Mouse (Mus musculus): ENCODE results near the gene Paqr4.
A peak's percentile ranks its signal among the peaks of the same experiment; 100 is the strongest.
"Not testable (repeated sequence)": the region's sequence is repeated elsewhere in the genome, so short reads cannot be mapped to it uniquely, and the experiment has no call there.

Gene Paqr4

DNA sequence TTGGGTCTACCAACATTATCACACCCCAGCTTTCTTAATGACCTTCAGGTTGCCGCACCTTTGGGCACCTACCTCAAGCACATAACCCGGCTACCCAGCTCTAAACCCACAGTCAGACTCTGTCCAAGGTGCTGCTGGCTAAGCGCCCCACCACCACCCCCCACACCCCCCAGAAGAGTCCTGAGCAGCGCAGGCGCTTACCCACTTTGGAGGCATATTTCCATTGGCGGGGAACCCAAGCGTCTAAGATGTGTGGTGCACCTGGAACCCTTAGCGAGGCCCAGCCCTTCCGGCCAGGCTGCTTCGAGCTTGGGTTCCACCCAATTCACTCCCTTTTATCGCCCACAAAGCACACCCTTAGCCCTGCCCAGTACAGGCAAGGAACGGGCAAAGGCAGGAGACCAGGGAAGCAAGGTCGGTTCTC lies at the start of gene Paqr4:
Gene Paqr4 (minus strand): TSS at position 270 of the 424 bp plus-strand sequence.
- DNase-seq (ENCODE audit: low spot score) = no peak

DNA sequence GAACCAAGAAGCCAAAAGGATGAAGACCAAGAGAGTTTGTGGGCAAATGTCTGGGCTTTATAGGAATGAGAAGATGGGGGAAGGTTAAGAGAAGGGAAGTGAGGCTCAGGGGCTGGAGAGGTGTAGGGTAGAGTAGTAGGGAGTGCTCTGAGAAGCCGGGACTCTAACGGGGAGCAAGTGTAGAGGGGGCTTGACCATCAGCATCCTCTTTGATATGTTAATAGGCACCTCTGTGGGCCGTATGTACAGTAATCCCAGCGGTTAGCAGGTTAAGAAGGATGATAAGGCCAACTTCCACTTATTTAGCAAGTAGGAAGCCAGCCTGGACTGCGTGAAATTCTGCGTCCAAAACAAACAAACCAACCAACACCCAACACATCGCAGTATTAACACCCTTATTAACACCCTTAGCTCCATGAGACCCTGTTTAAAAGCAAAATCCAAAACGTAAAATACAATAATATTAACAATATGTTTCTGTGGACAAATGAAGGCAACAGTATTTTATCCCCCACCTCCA lies 49.1 kb upstream of the Paqr4 start:
- no peak for DNase-seq (ENCODE audit: low spot score)

DNA sequence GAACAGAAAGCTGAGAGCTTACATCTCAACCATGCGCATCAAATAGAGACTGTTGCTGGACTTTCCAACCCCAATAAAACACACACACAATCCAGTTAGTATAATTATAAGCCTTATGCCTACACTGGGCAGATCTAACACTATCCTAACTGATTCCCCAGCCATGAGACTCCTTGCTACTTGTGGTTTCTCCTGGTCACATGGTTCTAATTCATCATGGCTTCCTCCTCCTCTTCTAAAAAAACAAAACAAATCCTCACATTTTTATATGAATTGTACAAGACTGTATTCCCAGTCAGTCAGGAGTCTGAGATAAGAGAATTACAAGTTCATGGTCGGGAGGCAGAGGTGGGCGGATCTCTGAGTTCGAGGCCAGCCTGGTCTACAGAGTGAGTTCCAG lies 48.3 kb upstream of the Paqr4 start:
- no peak for DNase-seq (ENCODE audit: low spot score)

DNA sequence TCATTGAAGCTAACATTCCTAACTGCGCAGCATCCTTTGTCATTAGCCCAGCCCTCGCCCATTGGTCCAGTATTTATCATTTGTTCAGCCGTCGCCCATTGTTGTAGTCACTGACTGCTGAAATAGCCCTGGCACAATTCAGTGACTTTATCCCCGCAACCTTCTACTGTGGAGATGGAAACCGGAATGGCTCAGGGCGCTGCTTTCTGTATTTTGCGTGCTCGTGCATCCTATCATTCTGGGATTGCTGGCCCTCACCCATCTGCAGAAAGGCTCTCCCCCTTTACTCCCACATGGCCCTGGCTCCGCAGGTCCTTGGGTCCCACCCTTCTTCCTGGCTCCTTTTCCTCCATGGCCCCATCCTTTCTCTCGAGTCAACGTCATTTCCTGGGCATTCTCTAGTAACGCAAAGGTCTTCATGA lies 45.9 kb upstream of the Paqr4 start:
- no peak for DNase-seq (ENCODE audit: low spot score)

DNA sequence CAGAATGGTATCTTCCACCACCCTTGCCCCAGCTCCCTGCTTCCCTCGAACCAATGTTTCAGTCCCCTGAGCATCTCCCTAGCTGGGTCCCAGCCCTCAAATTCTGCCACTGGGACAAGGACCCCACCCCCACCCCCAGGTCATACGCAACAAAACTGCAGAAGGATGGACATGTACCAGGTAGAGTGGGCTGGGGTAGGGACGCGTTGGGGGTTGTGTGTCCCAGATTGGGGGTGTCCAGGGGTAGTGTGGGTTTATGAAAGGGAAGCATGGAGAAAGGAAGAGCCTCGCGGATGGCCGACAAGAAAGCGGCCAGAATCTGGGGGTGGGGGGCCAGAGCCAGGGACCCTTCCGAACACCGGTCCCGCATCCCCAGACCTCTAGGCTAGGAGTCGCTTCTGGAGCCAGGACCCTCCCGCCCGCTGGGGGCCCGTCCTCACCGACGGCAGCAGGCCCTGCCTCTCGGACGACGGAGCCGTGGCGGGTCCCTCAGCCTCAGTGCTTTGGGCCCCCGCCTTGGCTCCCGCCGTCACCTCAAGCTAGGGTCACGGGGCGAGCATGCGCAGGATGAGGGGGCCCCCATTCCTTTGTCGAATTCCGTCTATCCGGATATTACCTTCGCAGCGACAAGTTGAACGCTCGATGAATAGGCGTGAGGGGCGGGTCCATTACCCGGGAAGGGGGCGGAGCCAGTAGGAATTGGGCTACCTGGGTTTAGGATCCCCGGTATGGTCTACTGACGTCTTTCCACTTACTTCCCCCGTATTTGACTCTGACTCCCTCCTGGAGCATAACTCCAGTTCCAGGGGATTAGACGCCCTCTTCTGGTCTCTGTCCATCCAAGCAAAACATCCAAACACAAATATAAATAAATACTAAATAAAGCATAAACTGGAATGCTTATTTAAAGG lies 45.1 kb upstream of the Paqr4 start, which contains the start of gene Flywch2:
Gene Flywch2 (minus strand): TSS at position 521 of the 911 bp plus-strand sequence.
- peak; percentile 81 for DNase-seq (ENCODE audit: low spot score)

DNA sequence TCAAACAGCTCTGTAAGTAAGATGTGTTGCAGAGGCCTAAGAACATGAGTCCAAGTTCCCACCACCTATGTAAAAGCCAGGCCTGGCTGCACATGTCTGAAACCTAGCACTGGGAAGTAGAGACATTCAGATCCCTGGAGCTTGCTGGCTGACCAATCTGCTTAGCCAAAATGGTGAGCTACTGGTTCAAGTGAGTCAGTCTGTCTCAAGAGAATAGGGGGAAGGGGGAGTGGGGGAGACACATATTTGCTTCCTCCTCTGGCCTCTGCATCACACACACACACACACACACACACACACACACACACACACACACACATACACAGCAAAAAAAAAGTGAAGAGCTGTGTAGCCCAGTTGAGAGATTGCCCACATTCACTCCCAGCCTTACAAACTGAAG lies 42.7 kb upstream of the Paqr4 start:
- DNase-seq (ENCODE audit: low spot score) = no peak

DNA sequence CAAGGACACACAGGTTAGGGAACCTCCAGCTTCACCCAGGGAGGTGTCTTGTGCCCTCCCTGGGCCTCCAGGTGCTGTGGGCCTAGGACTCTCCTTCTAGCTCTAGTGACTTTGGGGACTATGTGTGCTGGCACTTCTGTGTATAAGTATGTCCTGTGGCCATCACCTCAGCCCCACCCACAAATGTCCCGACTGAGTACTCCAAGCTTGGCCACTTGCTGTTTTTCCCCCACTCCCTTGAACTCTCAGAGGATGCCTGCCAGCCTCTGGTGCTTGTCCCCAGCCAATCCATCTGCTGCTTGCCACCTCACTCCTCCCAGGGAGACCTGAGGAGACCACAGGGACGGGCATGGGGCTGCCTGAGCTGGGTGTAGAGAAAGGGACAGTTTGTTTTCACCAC lies 37.8 kb upstream of the Paqr4 start:
- DNase-seq (ENCODE audit: low spot score) = no peak

DNA sequence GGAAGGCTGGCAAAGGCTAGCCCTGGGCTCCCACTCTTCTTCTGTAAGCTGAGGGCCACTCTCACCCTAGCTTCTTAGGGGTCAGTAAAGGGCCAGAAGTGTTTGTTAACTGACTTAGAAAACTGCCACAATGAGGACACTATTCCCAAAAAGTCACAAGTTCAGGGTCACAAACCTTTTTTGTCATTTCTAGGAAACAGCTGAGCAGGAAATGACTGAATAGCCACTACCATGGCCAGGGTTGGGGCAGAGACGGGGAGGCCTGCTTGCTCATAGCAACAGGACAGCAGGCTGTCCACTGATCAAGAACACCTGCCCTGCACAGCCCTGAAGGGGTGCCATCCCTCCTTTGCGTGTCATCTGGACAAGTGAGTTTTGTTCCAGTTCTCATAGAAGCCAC lies 36.5 kb upstream of the Paqr4 start:
- DNase-seq (ENCODE audit: low spot score) = no peak

DNA sequence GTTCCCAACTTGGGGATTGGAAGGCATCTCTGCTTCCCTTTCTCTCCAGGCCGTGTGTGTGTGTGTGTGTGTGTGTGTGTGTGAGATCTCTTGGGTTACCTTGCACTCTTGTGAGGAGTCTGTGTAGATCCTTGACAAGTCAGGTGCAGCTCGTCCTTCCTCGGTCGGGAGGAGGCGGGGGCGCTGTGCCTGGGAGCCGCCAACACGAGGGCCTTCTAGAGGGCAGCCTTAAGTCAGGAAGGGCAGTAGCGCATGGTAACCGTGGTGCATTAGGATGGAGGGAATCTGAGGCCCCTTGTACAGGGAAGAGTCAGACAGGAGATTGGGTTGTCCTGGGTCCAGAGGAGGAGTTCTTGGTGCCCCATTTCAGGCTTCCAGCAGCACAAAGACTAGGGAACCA lies 35.5 kb upstream of the Paqr4 start:
- DNase-seq (ENCODE audit: low spot score) = no peak

DNA sequence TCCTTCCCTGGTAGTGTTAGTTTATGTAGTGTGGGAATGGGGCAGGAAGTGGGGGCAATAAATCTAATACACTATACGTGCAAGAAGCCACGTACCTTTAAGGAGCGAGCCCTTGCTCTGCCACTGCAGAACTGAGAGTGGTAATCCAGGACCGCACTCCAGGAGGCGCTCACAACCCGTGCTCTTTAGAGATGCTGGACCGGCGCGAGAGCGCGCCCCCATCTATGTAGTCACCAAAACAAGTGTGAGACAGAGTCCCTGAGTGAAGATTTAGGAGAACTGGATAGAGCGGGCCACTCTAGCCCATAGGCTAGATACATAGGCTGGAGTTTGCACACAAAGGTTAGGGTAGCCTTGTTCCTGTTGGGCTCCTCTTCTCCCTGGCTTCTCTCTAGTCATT lies 33.4 kb upstream of the Paqr4 start:
- DNase-seq (ENCODE audit: low spot score) = peak; percentile 60

DNA sequence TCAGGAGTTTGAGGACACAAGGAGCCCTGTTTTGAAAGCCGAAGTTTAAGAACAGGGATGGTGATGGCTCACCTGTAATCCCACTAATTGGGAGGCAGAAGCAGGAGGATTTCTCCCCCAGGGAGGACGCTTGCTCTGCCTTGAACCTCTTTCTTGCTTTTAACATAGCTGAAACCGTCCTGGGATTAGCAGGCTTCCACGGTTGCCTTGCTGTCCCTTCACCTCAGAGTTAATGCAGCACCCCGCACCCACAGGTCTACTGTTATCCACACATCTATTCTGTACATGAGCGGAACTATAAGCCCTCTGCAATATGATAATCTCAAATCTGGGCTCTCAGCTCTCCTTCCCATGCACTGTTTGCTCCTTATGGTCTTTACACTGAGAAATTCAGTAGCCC lies 33.0 kb upstream of the Paqr4 start:
- no peak for DNase-seq (ENCODE audit: low spot score)

DNA sequence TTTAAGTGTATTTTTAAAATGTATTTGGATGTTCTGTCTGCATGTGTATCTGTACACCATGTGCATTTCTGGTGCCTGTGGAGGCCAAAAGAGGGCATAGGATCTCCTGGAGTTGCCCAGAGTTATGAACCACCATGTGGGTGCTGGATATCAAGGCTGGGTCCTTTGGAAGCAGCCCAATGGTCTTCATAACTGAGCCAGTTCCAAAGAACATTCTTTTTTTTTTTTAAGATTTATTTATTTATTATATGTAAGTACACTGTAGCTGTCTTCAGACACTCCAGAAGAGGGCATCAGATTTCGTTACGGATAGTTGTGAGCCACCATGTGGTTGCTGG lies 31.5 kb upstream of the Paqr4 start:
- DNase-seq (ENCODE audit: low spot score) = not testable (repeated sequence)

DNA sequence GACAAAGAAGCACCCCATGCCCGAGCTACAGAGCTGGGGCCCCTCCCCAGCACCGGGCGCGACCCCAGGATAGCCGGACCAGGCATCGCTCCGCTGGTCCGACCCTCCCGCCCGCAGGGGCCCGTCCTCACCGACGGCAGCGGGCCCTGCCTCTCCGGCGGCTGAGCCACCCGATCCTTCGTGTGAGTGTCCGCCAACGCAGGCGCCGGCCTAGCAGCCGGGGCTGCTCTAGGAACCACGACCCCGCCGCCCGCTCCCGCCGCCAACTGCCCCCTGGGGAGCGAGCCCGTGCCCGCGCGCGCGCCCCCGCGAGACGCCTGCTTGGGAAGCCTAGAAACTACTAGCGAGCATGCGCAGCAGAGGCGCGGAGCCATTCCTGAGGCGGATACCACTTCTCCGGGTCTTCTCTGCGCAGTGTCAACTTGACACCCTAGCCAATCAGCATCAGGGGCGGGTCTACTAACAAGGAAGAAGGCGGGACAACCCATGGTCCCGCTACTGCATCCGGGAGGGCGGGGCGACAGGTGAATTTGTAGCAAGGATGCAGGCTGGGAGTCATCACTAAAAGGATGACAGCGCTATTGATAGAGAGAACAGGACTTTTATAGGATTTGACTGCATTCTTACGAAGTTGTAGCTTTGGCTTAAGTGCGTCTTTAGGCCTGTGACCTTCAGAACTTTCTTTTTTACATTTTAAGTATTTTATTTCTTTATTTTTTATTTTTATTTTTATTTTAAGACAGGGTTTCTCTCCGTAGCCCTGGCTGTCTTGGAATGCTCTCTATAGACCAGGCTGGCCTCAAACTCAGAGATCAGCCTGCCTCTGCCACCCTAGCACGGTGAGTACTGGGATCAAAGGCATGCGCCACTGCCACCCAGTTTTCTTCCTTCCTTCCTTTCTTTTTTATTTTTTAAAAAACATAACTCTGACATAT lies 30.9 kb upstream of the Paqr4 start, which contains the start of gene Flywch1:
Gene Flywch1 (minus strand): TSS at position 319 of the 935 bp plus-strand sequence.
- DNase-seq (ENCODE audit: low spot score) = peak; percentile 99

DNA sequence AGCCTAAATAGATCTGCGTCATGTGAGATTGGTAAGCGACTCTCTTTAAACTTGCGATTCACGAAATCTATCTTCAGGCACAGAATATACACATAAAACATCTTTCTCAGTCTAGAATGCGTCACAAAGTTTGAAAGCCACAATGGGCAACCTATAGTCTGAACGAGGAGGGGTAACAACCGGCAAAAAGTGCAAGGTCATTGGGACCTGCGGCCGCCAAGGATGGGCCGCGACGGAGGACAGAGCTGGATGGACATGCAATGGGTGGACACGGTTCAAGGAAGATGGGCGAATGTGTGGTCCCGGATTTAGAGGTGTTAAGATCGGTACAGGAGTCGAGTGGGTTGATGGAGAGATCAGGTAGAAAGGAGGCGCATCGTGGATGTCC lies 30.2 kb upstream of the Paqr4 start:
- DNase-seq (ENCODE audit: low spot score) = no peak

DNA sequence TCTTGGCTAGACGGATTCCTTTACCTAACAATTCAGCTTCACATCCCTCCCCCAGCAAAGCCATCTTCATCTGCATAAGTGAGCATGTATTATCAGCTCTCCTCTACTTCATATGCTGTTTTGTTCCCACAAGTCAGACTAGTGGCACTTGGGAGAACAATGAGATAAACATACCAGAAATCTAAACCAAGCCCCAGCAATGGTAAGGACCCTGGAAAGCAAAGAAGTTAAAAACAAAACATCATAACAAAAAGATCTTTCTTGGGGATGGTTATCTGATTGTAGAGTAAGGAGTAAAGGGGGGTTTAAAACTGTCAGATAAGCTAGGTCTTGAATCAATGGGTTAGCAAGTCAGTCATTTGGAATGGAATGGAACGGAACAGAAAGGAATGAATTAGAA lies 29.8 kb upstream of the Paqr4 start:
- no peak for DNase-seq (ENCODE audit: low spot score)

DNA sequence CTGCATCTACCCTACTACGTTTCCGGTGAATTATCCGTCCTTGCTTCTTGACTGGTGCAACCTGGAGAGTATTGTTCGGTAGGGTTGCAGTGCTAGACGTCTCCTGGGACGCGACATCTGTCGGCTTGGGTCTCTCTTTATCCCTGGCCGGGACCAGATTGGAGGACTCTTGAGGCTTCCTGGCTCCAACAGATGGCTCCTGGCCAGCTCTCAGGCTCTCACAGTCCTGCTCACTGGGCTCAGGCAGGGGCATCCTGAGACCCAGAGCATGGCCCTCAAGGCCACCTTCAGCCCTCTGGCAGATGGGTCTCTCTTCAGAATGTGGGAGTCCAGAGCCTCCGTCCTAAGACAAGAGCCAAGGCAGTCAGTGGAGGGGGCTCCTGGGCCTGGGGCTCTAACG lies 22.3 kb upstream of the Paqr4 start:
- no peak for DNase-seq (ENCODE audit: low spot score)

DNA sequence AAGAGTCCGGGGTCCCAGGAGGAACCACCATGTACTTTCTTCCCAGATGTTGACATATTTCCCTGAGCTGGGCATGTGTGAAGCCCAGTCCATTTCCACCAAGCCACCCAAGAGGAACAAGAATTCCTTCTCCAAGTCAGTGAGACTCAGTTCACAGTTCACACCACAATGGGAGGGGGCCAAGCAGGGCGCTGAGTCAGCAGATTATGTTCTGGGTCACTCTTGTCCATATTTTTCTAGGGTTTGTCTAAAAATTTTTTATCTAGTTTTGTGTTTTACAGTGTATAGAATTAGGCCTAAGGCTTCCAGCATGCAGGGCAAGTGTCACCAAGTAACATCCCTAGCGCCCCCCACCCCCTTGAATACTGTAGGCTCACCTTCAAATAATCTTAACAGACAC lies 20.5 kb upstream of the Paqr4 start:
- DNase-seq (ENCODE audit: low spot score) = no peak

DNA sequence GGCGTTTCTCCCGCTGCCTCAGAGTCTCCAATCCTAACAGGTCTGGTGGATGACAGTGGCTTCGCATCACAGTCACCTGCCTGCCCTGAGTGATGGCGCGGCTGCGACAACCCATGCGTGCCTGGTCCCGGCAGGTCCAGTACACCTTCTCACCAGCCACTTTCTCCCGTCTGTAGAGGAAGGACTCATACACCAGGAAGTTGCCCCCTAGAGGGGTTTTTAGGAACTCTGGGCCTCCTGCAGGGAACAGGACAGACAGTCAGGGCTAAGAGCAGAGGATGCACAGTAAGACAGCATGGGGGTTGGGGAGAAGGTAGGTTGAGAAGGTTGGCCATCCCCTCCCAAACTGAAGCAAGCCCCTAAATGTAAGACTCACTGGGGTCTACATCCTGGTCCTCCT lies 19.6 kb upstream of the Paqr4 start:
- no peak for DNase-seq (ENCODE audit: low spot score)

DNA sequence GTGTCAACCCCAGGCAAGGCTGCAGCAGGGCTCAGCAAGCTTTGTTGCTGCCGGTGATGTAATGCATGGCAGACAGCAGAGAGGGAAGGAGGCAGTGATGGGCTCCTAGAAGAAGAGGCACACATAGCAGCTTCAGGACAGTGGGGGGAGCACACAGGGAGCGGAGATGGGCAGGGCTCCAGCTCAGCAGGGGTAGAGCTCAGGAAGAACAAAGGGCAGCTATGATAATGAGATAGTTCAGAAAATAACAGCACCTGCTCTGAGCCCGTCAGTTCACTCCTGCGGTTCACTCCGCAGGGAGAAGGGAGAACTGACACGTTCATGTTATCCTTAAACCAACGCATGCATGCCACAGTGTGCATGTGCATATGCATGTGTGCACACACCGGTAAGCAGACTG lies 18.1 kb upstream of the Paqr4 start:
- no peak for DNase-seq (ENCODE audit: low spot score)

DNA sequence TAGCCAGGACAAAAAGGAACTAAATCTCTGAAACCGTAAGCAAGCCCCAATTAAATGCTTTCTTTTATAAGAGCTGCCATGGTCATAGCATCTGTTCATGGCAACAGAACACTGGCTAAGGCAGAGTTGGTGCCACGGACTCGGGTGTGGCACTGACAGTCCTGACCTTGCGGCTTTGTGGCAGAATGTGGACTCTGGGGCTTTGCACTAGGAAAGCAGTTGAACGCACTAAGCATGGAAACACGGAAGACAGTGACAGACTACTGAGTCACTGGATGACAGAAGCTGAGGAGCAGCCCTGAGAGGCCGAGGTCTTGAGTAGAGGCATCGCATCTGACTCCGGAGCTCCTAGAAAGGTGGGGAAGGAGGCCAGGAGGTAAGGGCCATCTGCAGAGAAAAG lies 16.9 kb upstream of the Paqr4 start:
- no peak for DNase-seq (ENCODE audit: low spot score)

DNA sequence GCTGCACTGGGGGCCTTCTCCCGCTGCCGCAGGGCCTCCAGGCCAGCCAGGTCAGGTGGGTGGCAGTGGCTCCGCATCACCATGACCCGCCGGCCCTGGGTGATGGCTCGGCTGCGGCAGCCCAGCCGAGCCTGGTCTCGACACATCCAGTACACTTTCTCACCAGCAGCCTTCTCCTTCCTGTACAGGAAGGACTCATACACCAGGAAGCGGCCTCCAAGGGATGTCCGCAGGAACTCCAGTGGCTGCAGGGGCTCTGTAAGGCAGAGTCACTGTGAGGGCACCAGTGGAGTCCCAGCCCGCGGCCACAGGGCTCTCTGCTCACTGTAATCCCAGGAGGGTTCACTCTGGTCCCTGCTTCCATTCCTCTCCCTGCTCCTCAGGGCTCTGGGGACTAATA lies 15.0 kb upstream of the Paqr4 start:
- no peak for DNase-seq (ENCODE audit: low spot score)

DNA sequence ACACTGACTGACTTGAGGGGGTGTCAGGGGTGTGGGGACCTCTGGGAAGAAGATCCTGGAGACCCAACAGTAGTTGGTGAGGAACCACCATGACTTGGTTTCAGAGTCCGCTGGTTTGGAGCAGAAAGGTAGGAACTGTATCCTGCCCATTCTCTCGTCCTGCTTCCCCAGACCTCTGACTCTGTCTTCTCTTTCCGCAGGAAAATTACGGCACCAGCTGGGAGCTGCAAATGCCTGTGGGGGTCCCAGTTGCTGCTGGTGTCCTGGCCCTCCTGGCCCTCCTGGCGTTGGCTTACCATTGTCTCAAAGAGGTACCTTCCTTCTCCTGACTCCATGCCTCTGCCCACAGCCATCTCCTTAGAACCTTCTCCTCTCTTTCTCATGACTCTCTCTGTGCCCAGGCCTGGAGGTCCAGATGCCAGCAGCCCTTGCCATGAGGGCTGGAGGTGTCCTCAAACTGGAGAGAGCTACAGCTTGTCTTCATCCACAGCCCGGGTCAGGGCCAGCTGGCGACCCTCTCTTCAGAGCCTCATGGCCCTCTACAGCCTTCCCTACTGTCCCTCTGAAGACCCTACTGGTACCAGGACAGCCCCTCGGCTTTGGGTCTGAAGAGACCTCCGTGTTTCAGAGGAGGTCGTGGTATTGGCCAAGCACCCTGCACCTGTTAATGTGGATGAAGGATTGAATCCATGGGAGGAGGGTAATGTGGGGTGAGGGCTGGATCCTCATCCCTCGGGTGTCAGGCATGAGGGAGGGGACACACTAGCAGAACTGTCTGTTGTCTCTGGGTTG lies 8.9 kb upstream of the Paqr4 start:
- no peak for DNase-seq (ENCODE audit: low spot score)
